Mouse (Mus musculus) gastrocnemius, adult 18-20 months (tissue): ENCODE measurements around the gene 5430403G16Rik. TPM values are rescaled to one million over a fixed set of nuclear protein-coding genes. Genes with fewer than 3 reads are reported as not detected.
"Not testable (repeated sequence)": the region's sequence is repeated elsewhere in the genome, so short reads cannot be mapped to it uniquely, and the experiment has no call there.

Experiments used
- DNase-seq: peaks from one replicate; pipeline ENCODE4 v3.0.0; 2021; ENCODE audit warnings: low spot score
- long read RNA-seq, 2 experiments: library from polyadenylated mRNA; stranded (forward); transcript quantifications; one replicate each; pipeline ENCODE4 v2.0.0; 2021
- total RNA-seq, 2 experiments: library from RNA; stranded (reverse); gene quantifications; 2 replicates each; pipeline ENCODE4 v1.2.3; 2021

The 5430403G16Rik gene
- total RNA-seq = under 1 TPM; 0.17 to 0.32 TPM
- long read RNA-seq, experiment 1 = 0 reads
- long read RNA-seq, experiment 2 = 0 reads

- peak; percentile 56 for DNase-seq
Observed at GRCm38 (mm10) chr5:109690537-109691201, at the start of gene 5430403G16Rik. Gene 5430403G16Rik, minus strand, starts transcription at chr5:109691041.

- not testable (repeated sequence) for DNase-seq
Observed at GRCm38 (mm10) chr5:109717341-109717740, 26.5 kb upstream of the 5430403G16Rik start.

- not testable (repeated sequence) for DNase-seq
Observed at GRCm38 (mm10) chr5:109691205-109691965, 544 bp upstream of the 5430403G16Rik start.

- DNase-seq = no peak
Observed at GRCm38 (mm10) chr5:109682921-109683320, 7.9 kb downstream of the 5430403G16Rik start.

Other genes with a start within 250 kb of the 5430403G16Rik start
- 1 to 10 TPM; 1.8 to 2.7 TPM for gene Crlf2, start 132.0 kb downstream of the 5430403G16Rik start, total RNA-seq
- under 1 TPM; 0.98 to 1.00 TPM for gene 4930522L14Rik, start 60.8 kb upstream of the 5430403G16Rik start, total RNA-seq
- gene Gm15446, start 232.4 kb upstream of the 5430403G16Rik start, total RNA-seq = 1 to 10 TPM; 4.4 to 6.1 TPM